In genomic region chr13:40390120-40390519, GRCm38 (mm10) we compare ENCODE assay signal across 20 mouse cellular contexts. TPM values are rescaled to one million over a fixed set of nuclear protein-coding genes. Genes with fewer than 3 reads are reported as not detected.
"Had no signal": no experiment of that assay in that cellular context is flagged by ENCODE, and none has a peak within 500 bp of the region (broad histone marks: within the 10 kb centered on the region; RNA-seq: fewer than 3 reads in every experiment).

No protein-coding gene starts in this region.

- DNase-seq: left cerebral cortex, postnatal 4 days; liver; liver, embryonic 13.5 days; liver, postnatal 0 days; lung, adult 18-20 months; lung, adult 2 months; lung, embryonic 14.5 days; lung, postnatal 10 days; lung, postnatal 14 days; lung, postnatal 36 days; lung, postnatal 4 days had no signal

RNA-seq across cellular contexts. Expression of gene Ofcc1, which starts 28.9 kb away (rescaled TPM):
- total RNA-seq: left cerebral cortex, adult 8-10 months; left cerebral cortex, postnatal 10 days; left cerebral cortex, postnatal 14 days; left cerebral cortex, postnatal 25 days; left cerebral cortex, postnatal 36 days; left cerebral cortex, postnatal 4 days; liver, adult 2 months; megakaryocyte-erythroid progenitor cell, adult 5-6 weeks; midbrain, postnatal 0 days; monocyte, adult 5-6 weeks had no signal
